Mouse (Mus musculus) MEL-GATA-1-ER (cell line): ENCODE results near the gene Znhit1.
"Not testable (repeated sequence)": the region's sequence is repeated elsewhere in the genome, so short reads cannot be mapped to it uniquely, and the experiment has no call there.

ENCODE experiments used
- DNase-seq: peaks from one replicate; pipeline ENCODE4 v3.0.0-alpha.2; 2012; ENCODE audit warnings: low read depth; ENCODE audit errors: extremely low read depth

Gene Znhit1

GRCm38 (mm10) chr5:136953440-136953951 is 34.3 kb downstream of the Znhit1 start:
- DNase-seq: no peak

GRCm38 (mm10) chr5:136953015-136953414 is 34.8 kb downstream of the Znhit1 start, which contains the start of gene Fis1:
TSS of gene Fis1 (plus strand) at chr5:136953275.
- DNase-seq: peak; percentile 91

GRCm38 (mm10) chr5:136952153-136952552 is 35.7 kb downstream of the Znhit1 start:
- no peak for DNase-seq

- no peak for DNase-seq
Measured at GRCm38 (mm10) chr5:136950521-136950920, 37.3 kb downstream of the Znhit1 start.

- not testable (repeated sequence) for DNase-seq
Measured at GRCm38 (mm10) chr5:136949551-136950336, 38.1 kb downstream of the Znhit1 start.

GRCm38 (mm10) chr5:136947874-136948273 is 39.9 kb downstream of the Znhit1 start:
- no peak for DNase-seq

- DNase-seq: no peak
Measured at GRCm38 (mm10) chr5:136945084-136945483, 42.7 kb downstream of the Znhit1 start.

- DNase-seq: no peak
Measured at GRCm38 (mm10) chr5:136943382-136943781, 44.4 kb downstream of the Znhit1 start.

GRCm38 (mm10) chr5:136942781-136943180 is 45.0 kb downstream of the Znhit1 start:
- no peak for DNase-seq

GRCm38 (mm10) chr5:136940845-136941560 is 46.8 kb downstream of the Znhit1 start:
- no peak for DNase-seq

- not testable (repeated sequence) for DNase-seq
Measured at GRCm38 (mm10) chr5:136940029-136940428, 47.8 kb downstream of the Znhit1 start.

GRCm38 (mm10) chr5:136939284-136939683 is 48.5 kb downstream of the Znhit1 start:
- DNase-seq: no peak

- no peak for DNase-seq
Measured at GRCm38 (mm10) chr5:136937621-136938020, 50.2 kb downstream of the Znhit1 start.

GRCm38 (mm10) chr5:136936750-136937149 is 51.1 kb downstream of the Znhit1 start:
- DNase-seq: no peak

GRCm38 (mm10) chr5:136935905-136936695 is 51.7 kb downstream of the Znhit1 start:
- no peak for DNase-seq

GRCm38 (mm10) chr5:136933930-136934329 is 53.9 kb downstream of the Znhit1 start:
- DNase-seq: no peak

GRCm38 (mm10) chr5:136932956-136933355 is 54.9 kb downstream of the Znhit1 start:
- DNase-seq: peak; percentile 32
